Mouse (Mus musculus) urinary bladder, adult 2 months (tissue): ENCODE measurements around the gene Iglon5. TPM values are rescaled to one million over a fixed set of nuclear protein-coding genes. Genes with fewer than 3 reads are reported as not detected.

ENCODE experiments used
- DNase-seq: peaks from one replicate; pipeline ENCODE4 v3.0.0; 2022; ENCODE audit warnings: low spot score
- polyA plus RNA-seq: library from polyadenylated mRNA; depleted of rRNA; stranded (reverse); fragments of >200 nt; gene quantifications from 2 replicates; pipeline ENCODE4 v1.2.3, GENCODE M21; 2012; rRNA removed

Iglon5 gene
- polyA plus RNA-seq, result 3.7 and 7.2 TPM in 2 replicates

- no peak for DNase-seq
Measured at GRCm38 (mm10) chr7:43489631-43490125, at the start of gene Iglon5. Gene Iglon5 (minus strand): TSS chr7:43490075.

GRCm38 (mm10) chr7:43538524-43538923 is 48.6 kb upstream of the Iglon5 start:
- DNase-seq, result no peak

- no peak for DNase-seq
Measured at GRCm38 (mm10) chr7:43532936-43533505, 43.1 kb upstream of the Iglon5 start.

- no peak for DNase-seq
Measured at GRCm38 (mm10) chr7:43530216-43530785, 40.4 kb upstream of the Iglon5 start.

GRCm38 (mm10) chr7:43525313-43525712 is 35.4 kb upstream of the Iglon5 start:
- no peak for DNase-seq

GRCm38 (mm10) chr7:43522776-43523175 is 32.9 kb upstream of the Iglon5 start:
- DNase-seq, result no peak

- no peak for DNase-seq
Measured at GRCm38 (mm10) chr7:43518341-43518740, 28.5 kb upstream of the Iglon5 start.

GRCm38 (mm10) chr7:43515076-43515475 is 25.2 kb upstream of the Iglon5 start:
- no peak for DNase-seq

- no peak for DNase-seq
Measured at GRCm38 (mm10) chr7:43512519-43512918, 22.6 kb upstream of the Iglon5 start.

GRCm38 (mm10) chr7:43511707-43512478 is 22.0 kb upstream of the Iglon5 start:
- DNase-seq, result no peak

GRCm38 (mm10) chr7:43495343-43496021 is 5.6 kb upstream of the Iglon5 start:
- DNase-seq, result no peak

- DNase-seq, result no peak
Measured at GRCm38 (mm10) chr7:43490861-43491260, 986 bp upstream of the Iglon5 start.

- DNase-seq, result no peak
Measured at GRCm38 (mm10) chr7:43490182-43490584, 308 bp upstream of the Iglon5 start.

- DNase-seq, result no peak
Measured at GRCm38 (mm10) chr7:43488646-43489045, 1.2 kb downstream of the Iglon5 start.

GRCm38 (mm10) chr7:43483236-43483635 is 6.6 kb downstream of the Iglon5 start:
- DNase-seq, result no peak

GRCm38 (mm10) chr7:43482090-43482716 is 7.7 kb downstream of the Iglon5 start:
- DNase-seq, result no peak

GRCm38 (mm10) chr7:43481191-43481590 is 8.7 kb downstream of the Iglon5 start:
- DNase-seq, result no peak

- no peak for DNase-seq
Measured at GRCm38 (mm10) chr7:43476376-43476775, 13.5 kb downstream of the Iglon5 start.

GRCm38 (mm10) chr7:43475706-43476105 is 14.2 kb downstream of the Iglon5 start:
- DNase-seq, result no peak

- DNase-seq, result no peak
Measured at GRCm38 (mm10) chr7:43470373-43470772, 19.5 kb downstream of the Iglon5 start.

GRCm38 (mm10) chr7:43466099-43466694 is 23.7 kb downstream of the Iglon5 start:
- DNase-seq, result peak; percentile 71
